Mouse (Mus musculus): Measurements from ENCODE around the gene Arvcf. TPM values are rescaled to one million over a fixed set of nuclear protein-coding genes. Genes with fewer than 3 reads are reported as not detected.

Arvcf gene
- total and polyA plus RNA-seq, 3 experiments, result 9.1 to 14.5 TPM; not detected in 1

DNA sequence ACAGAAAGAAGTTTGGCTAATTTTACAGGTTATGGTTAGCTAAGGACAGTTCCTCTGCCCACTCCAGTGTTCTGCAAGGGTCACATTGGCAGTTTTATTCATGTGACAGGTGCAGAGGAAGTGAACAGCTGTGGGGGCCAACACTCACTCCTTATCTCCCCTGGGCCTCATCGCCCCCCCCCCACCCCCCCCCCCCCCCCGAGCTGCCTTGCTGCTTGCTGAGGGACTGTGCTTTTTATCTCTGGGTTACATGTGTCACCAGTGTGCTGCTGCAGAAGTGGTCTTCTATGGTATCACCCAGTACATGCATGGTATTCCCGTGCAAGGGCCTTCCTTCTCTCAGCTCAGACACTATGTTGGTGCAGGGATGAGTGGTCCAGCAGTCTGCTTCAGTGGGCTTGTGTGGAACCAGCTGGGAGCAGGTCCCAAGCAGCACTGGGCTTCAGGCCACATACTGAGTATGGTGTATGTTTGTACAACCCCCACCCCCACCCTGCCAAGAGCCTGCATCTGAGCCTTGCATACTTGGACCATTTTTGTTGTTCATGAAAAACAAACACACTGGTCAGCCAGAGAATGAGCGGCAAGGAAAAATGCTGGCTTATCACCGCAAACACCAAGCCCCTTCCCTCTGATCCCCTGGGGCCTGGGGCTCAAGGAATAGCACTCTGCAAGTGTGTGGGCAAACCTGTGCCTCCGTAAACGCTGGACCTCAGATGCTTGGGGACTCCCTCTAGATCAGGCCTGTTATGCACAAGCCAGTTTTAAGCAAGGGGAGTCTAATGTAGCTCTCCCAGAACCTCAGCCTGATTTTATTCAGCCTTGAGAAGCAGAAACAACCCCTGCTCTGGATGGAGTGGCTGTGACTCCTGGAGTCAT, 40.0 kb downstream of the Arvcf start (continued):
- no peak for TF ChIP-seq TBP (IDR thresholded peaks at IDR 0.05; ENCODE audit: low read depth, low read length)
- peak; percentile 79 to 93 for TF ChIP-seq EP300 (IDR thresholded peaks at IDR 0.05; ENCODE audit: low read depth in 1 of 2, low read length in 2 of 2)
- no peak for TF ChIP-seq SMC3 (IDR thresholded peaks at IDR 0.05; ENCODE audit: low read depth, low read length)
- TF ChIP-seq TAL1 (IDR thresholded peaks at IDR 0.05; ENCODE audit: low read length), result peak; percentile 92
- TF ChIP-seq SIN3A (IDR thresholded peaks at IDR 0.05; ENCODE audit: low read length), result peak; percentile 76
- peak; percentile 93 for TF ChIP-seq MAZ (IDR thresholded peaks at IDR 0.05; ENCODE audit: low read depth, low read length)
- TF ChIP-seq USF2 (IDR thresholded peaks at IDR 0.05; ENCODE audit: borderline replicate concordance in 1 of 2, insufficient read depth in 1 of 2, low read depth in 1 of 2, low read length in 2 of 2), result no peak
- no peak for TF ChIP-seq RAD21 (IDR thresholded peaks at IDR 0.05; ENCODE audit: low read depth, low read length)
- no peak for TF ChIP-seq POLR2AphosphoS5 (IDR thresholded peaks at IDR 0.05; ENCODE audit: borderline replicate concordance, low read depth, low read length)
- no peak for TF ChIP-seq CTCF (IDR thresholded peaks at IDR 0.05 in 2 of 3, conservative IDR thresholded peaks at IDR 0.05 in 1 of 3; ENCODE audit: control insufficient read depth in 1 of 3, insufficient read depth in 1 of 3, low read depth in 2 of 3, low read length in 3 of 3, poor library complexity in 1 of 3, severe bottlenecking in 1 of 3)
- TF ChIP-seq MXI1 (IDR thresholded peaks at IDR 0.05; ENCODE audit: low read depth, low read length), result peak; percentile 39
- no peak for TF ChIP-seq E2F4 (IDR thresholded peaks at IDR 0.05; ENCODE audit: borderline replicate concordance, low read depth, low read length)
- TF ChIP-seq MAFK (IDR thresholded peaks at IDR 0.05; ENCODE audit: borderline replicate concordance, low read depth, low read length), result no peak
- TF ChIP-seq KAT2A (conservative IDR thresholded peaks at IDR 0.05; ENCODE audit: low read depth, low read length), result no peak; the same call in 1 of the 2 replicates
- no peak for TF ChIP-seq JUND (IDR thresholded peaks at IDR 0.05; ENCODE audit: low read depth, low read length)
- TF ChIP-seq MEF2A (IDR thresholded peaks at IDR 0.05; ENCODE audit: extremely low read depth, insufficient replicate concordance, low read depth, low read length, poor library complexity, severe bottlenecking), result no peak

DNA sequence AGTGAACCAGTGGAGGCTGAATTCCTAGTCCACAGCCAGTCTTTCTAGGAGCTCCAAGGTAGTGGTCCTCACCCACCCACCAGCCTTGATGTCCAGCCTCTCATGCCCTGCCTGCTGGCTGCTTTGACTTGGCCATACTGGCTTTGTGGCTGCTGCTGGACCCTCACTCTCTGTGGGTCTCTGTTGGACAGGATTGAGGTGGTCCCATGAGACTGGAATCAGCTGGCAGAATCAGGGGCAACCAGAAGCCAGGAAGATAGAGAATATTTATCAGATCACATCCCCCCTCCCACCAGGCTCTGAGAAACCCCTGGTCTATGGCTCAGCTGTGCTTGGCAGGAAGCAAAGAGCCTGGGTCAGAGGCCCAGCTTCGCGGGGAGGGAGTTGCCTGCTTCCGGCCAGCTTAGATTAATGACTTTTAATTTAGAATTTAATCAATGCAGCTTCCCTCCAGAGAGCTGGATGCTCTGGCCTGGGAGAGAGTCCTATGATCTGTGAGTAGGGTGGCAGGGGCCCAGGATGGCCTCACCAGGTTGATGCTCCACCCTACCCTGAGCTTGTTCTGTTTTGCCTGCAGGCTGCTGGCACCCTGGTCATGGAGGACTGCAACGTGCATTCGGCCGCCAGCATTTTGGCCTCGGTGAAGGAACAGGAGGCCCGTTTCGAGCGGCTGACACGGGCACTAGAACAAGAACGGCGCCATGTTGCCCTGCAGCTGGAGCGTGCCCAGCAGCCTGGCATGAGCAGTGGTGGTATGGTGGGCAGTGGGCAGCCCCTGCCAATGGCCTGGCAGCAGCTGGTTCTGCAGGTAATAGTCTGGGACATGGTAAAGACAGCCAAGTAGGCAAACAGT, 40.8 kb downstream of the Arvcf start:
- Histone ChIP-seq H3K9me3 (replicated peaks; ENCODE audit: insufficient read depth, low read length) (no peaks in the 10 kb centered on the region), H3K79me2 (ENCODE audit: control insufficient read depth, insufficient read depth, low read length, poor library complexity) (no peaks in the 10 kb centered on the region; the same call in 1 of the 2 replicates), H3K27me3 (ENCODE audit: control insufficient read depth in 1 of 2, insufficient read depth in 2 of 2, low read length in 2 of 2) (no peaks in the 10 kb centered on the region), H3K9ac (ENCODE audit: control insufficient read depth, low read depth, low read length, poor library complexity, severe bottlenecking) (peak overlapping the region; percentile 48; the same call in 1 of the 2 replicates), H3K4me1 (ENCODE audit: control insufficient read depth in 1 of 2, insufficient read depth in 2 of 2, low read length in 2 of 2) (peaks cover 16 to 42% of the 10 kb centered on the region in 2 experiments), H3K36me3 (ENCODE audit: control insufficient read depth in 1 of 2, insufficient read depth in 2 of 2, low read length in 2 of 2) (peaks cover 0 to 25% of the 10 kb centered on the region in 2 experiments; a peak in 2 of 4 replicates), H3K27ac (ENCODE audit: control insufficient read depth, low read depth, low read length) (peak overlapping the region; percentile 88), H3K4me3 (ENCODE audit: control insufficient read depth in 1 of 2, insufficient read depth in 1 of 2, low read depth in 2 of 2, low read length in 2 of 2) (no peak overlapping the region)
- no peak for TF ChIP-seq ZC3H11A (IDR thresholded peaks at IDR 0.05; ENCODE audit: low read depth, low read length)
- TF ChIP-seq BHLHE40 (IDR thresholded peaks at IDR 0.05; ENCODE audit: borderline replicate concordance, low read depth, low read length), result no peak
- TF ChIP-seq USF1 (IDR thresholded peaks at IDR 0.05; ENCODE audit: low read depth, low read length), result no peak
- no peak for TF ChIP-seq ETS1 (IDR thresholded peaks at IDR 0.05; ENCODE audit: low read depth, low read length)
- TF ChIP-seq MYB (IDR thresholded peaks at IDR 0.05; ENCODE audit: low read depth, low read length), result no peak
- DNase-seq (ENCODE audit: low read depth, low spot score), result no peak

Data from MEL (cell line).